Mouse (Mus musculus) cortical plate, adult 2 months (tissue): Measurements from ENCODE around the gene Klc3.

Experiments
- CTCF ChIP-seq: fragments of 200-500 bp; IDR thresholded peaks from 2 replicates; pipeline ENCODE4 v1.5.1; 2011; ENCODE audit warnings: mild to moderate bottlenecking, control low read depth, low read length; ENCODE audit not compliant: insufficient read depth; ENCODE audit errors: extremely low read depth
- POLR2A ChIP-seq: fragments of 200-500 bp; IDR thresholded peaks from 2 replicates; pipeline ENCODE4 v1.6.1; 2011; ENCODE audit warnings: mild to moderate bottlenecking, low read length, control low read depth; ENCODE audit not compliant: insufficient read depth; ENCODE audit errors: extremely low read depth

GRCm38 (mm10) chr7:19411783-19412182 lies 7.9 kb upstream of the Klc3 start:
- no peak for TF ChIP-seq POLR2A
- no peak for TF ChIP-seq CTCF
